Mouse (Mus musculus) MEL (cell line): ENCODE data around the gene Kmt2d.

Source experiments
- CHD2 ChIP-seq: IDR thresholded peaks from 2 replicates; pipeline ENCODE4 v1.6.1; 2011; ENCODE audit warnings: low read length, improper control_type of control experiment
- CTCF ChIP-seq, 3 experiments: IDR thresholded peaks in 2 of 3; conservative IDR thresholded peaks in 1 of 3; 2 replicates each; pipeline ENCODE4 v1.5.1; 2011 to 2012; ENCODE audit warnings: low read length in 3 of 3, low read depth in 2 of 3, mild to moderate bottlenecking in 2 of 3, improper control_type of control experiment in 1 of 3, inconsistent platforms in 1 of 3, mixed read lengths in 1 of 3, moderate library complexity in 1 of 3; ENCODE audit not compliant: control insufficient read depth in 1 of 3, insufficient read depth in 1 of 3, poor library complexity in 1 of 3, severe bottlenecking in 1 of 3
- E2F4 ChIP-seq: IDR thresholded peaks from 2 replicates; pipeline ENCODE4 v1.6.1; 2011; ENCODE audit warnings: low read depth, low read length, improper control_type of control experiment, borderline replicate concordance
- GATA1 ChIP-seq: IDR thresholded peaks from 2 replicates; pipeline ENCODE4 v1.6.1; 2011; ENCODE audit warnings: low read depth, low read length, improper control_type of control experiment
- POLR2A ChIP-seq, 2 experiments: IDR thresholded peaks; 2 replicates each; pipeline ENCODE4 v1.6.1; 2011 to 2012; ENCODE audit warnings: low read length in 2 of 2, mild to moderate bottlenecking in 2 of 2, control low read depth in 1 of 2, improper control_type of control experiment in 1 of 2, low read depth in 1 of 2, moderate library complexity in 1 of 2; ENCODE audit not compliant: control insufficient read depth in 1 of 2, insufficient read depth in 1 of 2, poor library complexity in 1 of 2
- POLR2AphosphoS5 ChIP-seq: IDR thresholded peaks from 2 replicates; pipeline ENCODE4 v1.6.1; 2012; ENCODE audit warnings: low read depth, borderline replicate concordance, mild to moderate bottlenecking, inconsistent platforms, low read length, moderate library complexity, mixed read lengths
- TBP ChIP-seq: IDR thresholded peaks from 2 replicates; pipeline ENCODE4 v1.8.0; 2011; ENCODE audit warnings: low read depth, low read length, improper control_type of control experiment
- ZMIZ1 ChIP-seq: IDR thresholded peaks from 2 replicates; pipeline ENCODE4 v1.6.1; 2012; ENCODE audit warnings: low read depth, mild to moderate bottlenecking, inconsistent platforms, low read length, improper control_type of control experiment, moderate library complexity

DNA sequence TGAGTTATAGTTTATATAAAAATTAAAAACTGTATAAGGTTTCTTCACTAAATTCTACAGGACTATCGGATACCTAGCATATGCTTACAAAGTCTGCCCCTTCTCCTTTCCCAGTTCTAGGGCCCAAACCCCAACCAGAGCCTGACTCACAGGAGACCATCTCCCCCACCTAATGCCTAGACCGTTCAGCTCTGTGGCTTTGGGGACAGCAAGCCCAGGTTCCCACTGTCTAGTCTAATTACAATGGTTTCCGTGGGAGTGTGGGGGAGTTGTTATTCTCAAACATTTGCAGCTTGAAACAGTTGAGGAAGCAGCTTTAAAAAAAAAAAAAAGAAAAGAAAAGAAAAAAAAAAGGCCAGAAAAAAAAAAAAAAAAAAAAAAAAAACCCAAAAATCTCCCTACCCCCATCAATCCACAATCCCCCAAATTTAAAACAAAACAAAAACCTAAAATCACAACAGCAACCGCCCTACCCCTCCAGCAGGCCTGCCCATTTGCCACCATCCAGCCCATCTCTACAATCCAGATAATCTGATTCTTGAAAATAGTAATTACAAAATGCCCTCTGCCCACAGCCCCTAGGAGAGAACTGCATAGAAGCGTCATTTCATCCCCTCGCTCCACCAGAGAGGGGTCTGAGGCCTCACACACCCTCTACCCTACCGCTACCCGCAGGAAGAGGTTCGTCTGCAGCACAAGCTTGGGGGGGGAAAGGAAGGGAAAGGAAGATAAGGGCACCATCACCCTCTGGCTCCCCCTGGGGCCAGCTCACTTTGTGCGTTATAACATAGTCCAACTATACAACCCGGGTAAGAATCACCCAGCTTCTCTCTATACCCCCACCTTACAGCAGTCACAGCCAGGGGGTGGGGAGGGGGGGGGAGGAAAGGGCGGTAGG lies 38.6 kb downstream of the Kmt2d start:
- TF ChIP-seq CTCF (IDR thresholded peaks at IDR 0.05 in 2 of 3, conservative IDR thresholded peaks at IDR 0.05 in 1 of 3; ENCODE audit: control insufficient read depth in 1 of 3, insufficient read depth in 1 of 3, low read depth in 2 of 3, low read length in 3 of 3, poor library complexity in 1 of 3, severe bottlenecking in 1 of 3) (peak; percentile 56 to 77 (median 62)), POLR2A (IDR thresholded peaks at IDR 0.05; ENCODE audit: control insufficient read depth in 1 of 2, insufficient read depth in 1 of 2, low read depth in 1 of 2, low read length in 2 of 2, poor library complexity in 1 of 2) (peak; percentile 37 to 55; a peak in 1 of 4 replicates), GATA1 (peak; percentile 90), POLR2AphosphoS5 (no peak), ZMIZ1 (no peak), CHD2 (no peak), E2F4 (0 out of 2 replicates have a peak, but pooled peaks have one; percentile 35), TBP (no peak)
